Mouse (Mus musculus): ENCODE measurements around the gene Sh3bp5. TPM values are rescaled to one million over a fixed set of nuclear protein-coding genes. Genes with fewer than 3 reads are reported as not detected.
A peak's percentile ranks its signal among the peaks of the same experiment; 100 is the strongest.

Sh3bp5 gene
- polyA plus RNA-seq, 1 experiment, result 6.9 TPM

DNA sequence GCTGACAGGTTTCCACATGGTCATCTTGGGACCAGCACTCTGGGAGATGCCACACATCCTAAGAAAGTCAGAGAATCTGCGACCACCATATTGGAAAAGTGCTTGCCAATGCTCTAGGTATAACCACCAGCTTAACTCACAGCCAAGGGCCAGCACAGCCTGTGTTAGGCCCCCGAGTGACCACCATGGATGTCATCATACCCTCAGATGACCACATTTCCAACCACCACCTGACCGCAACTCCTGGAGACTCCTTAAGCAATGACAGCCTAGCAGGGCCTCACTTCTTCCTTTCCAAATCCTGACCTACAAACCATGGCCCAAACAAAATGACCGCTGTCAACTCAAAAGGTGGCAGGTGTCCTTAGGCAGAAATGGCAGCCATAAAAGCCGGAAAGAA lies 13.5 kb downstream of the Sh3bp5 start:
- H3K4me1 ChIP-seq (ENCODE audit: control insufficient read depth, insufficient read depth, insufficient read length, low read length), result peaks cover 22% of the 10 kb centered on the region; the same call in 1 of the 2 replicates
- TF ChIP-seq POLR2A (IDR thresholded peaks at IDR 0.05; ENCODE audit: low read depth, low read length) (no peak), CTCF (IDR thresholded peaks at IDR 0.05; ENCODE audit: extremely low read depth, insufficient read length, insufficient replicate concordance, low read depth, low read length) (no peak)
- no peaks in the 10 kb centered on the region for H3K36me3 ChIP-seq (ENCODE audit: control insufficient read depth, insufficient read depth, low read length)
- no peaks in the 10 kb centered on the region for H3K27me3 ChIP-seq (ENCODE audit: control insufficient read depth, insufficient read depth, low read length)
- peak overlapping the region; percentile 14; the same call in 1 of the 2 replicates for H3K27ac ChIP-seq (ENCODE audit: insufficient read depth, low read depth, low read length)
- WGBS, result 89% methylated on average over 5 of the region's 5 CpGs
- no peak overlapping the region for H3K4me3 ChIP-seq (ENCODE audit: low read depth, low read length)

DNA sequence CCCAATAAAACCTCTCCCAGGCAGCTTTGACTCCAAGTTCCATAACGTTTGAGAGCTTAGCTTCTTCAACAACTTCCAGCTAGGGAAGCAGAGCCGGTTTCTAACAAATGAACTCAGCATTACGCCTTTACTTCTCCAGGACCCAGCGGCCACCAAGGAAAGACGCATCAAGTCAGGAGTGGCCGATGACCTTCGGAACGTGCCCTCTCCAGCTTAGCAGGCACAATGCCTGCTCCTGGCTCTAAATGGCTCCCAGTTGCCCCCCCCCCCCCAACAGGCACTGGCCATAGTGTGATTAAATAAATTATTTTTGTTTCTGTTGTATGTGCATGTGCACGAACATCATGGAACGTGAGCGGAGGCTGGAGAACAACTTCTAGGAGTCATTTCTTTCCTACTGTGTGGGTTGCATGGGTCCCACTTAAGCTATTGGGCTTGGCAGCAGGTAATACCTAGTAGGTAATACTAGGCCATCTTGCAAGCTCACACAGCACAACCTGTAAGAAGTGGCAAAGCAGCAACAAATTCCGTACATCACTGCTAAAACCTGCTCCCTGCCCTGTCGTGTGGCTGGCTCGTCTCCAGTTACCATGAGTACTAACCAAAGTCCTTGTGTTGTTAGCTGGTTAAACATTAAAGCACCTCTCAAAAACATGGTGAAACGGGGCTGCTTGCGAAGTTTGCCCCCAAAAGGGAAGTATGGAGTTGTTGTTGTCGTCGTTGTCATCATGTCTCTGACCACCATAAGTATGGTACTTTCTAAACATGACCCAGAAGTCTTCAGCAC lies 14.2 kb downstream of the Sh3bp5 start:
- Histone ChIP-seq H3K36me3 (ENCODE audit: control insufficient read depth, insufficient read depth, low read length) (no peaks in the 10 kb centered on the region), H3K4me3 (ENCODE audit: low read depth, low read length) (no peak overlapping the region), H3K4me1 (ENCODE audit: control insufficient read depth, insufficient read depth, insufficient read length, low read length) (peaks cover 24% of the 10 kb centered on the region; the same call in 1 of the 2 replicates), H3K27me3 (ENCODE audit: control insufficient read depth, insufficient read depth, low read length) (no peaks in the 10 kb centered on the region), H3K27ac (ENCODE audit: insufficient read depth, low read depth, low read length) (no peak overlapping the region)
- TF ChIP-seq CTCF (IDR thresholded peaks at IDR 0.05; ENCODE audit: extremely low read depth, insufficient read length, insufficient replicate concordance, low read depth, low read length), result no peak
- 34% methylated on average over 18 of the region's 18 CpGs for WGBS

DNA sequence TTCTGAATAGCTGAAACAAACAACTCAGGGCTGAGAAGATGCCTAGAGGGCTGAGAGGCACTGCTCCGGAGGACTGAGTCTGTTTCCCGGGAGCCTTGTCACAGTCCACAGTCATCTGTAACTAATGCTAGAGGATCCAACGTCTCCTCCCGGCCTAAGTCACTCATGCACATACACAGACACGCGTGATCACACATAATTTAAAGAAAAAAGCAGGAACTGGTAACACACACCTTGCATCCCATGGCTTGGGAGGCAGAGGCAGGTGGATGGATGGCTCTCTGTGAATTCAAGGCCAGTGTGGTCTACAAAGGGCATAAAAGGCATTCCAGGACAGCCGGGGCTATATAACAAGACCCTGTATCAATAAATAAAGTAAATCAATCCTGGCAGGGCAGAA lies 14.9 kb downstream of the Sh3bp5 start:
- TF ChIP-seq POLR2A (IDR thresholded peaks at IDR 0.05; ENCODE audit: low read depth, low read length), result no peak
- TF ChIP-seq CTCF (IDR thresholded peaks at IDR 0.05; ENCODE audit: extremely low read depth, insufficient read length, insufficient replicate concordance, low read depth, low read length), result no peak
- 47% methylated on average over 7 of the region's 7 CpGs for WGBS
- peaks cover 24% of the 10 kb centered on the region; the same call in 1 of the 2 replicates for H3K4me1 ChIP-seq (ENCODE audit: control insufficient read depth, insufficient read depth, insufficient read length, low read length)
- no peaks in the 10 kb centered on the region for H3K27me3 ChIP-seq (ENCODE audit: control insufficient read depth, insufficient read depth, low read length)
- no peak overlapping the region for H3K27ac ChIP-seq (ENCODE audit: insufficient read depth, low read depth, low read length)
- H3K36me3 ChIP-seq (ENCODE audit: control insufficient read depth, insufficient read depth, low read length), result no peaks in the 10 kb centered on the region
- H3K4me3 ChIP-seq (ENCODE audit: low read depth, low read length), result no peak overlapping the region

DNA sequence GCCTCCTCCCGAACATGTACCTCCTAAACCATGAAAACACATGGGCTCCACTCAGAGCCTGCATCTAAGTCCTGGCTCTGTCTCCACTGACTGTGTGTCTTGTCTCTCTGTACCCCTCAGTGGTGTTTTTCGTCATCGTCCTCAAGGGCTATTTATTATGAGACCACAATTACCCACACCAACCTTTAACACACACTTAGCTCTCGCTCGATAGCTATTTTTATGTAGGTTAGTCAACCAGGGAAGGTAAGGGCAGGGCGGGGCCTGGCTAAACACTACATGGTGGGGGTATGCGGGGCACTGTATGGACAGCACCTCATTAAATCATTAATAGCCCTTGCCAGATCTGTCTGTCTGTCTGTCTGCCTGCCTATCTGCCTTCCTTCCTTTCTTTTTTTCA lies 15.3 kb downstream of the Sh3bp5 start:
- H3K4me3 ChIP-seq (ENCODE audit: low read depth, low read length), result no peak overlapping the region
- no peaks in the 10 kb centered on the region for H3K36me3 ChIP-seq (ENCODE audit: control insufficient read depth, insufficient read depth, low read length)
- H3K27ac ChIP-seq (ENCODE audit: insufficient read depth, low read depth, low read length), result no peak overlapping the region
- H3K4me1 ChIP-seq (ENCODE audit: control insufficient read depth, insufficient read depth, insufficient read length, low read length), result peaks cover 27% of the 10 kb centered on the region; the same call in 1 of the 2 replicates
- TF ChIP-seq CTCF (IDR thresholded peaks at IDR 0.05; ENCODE audit: extremely low read depth, insufficient read length, insufficient replicate concordance, low read depth, low read length) (no peak), POLR2A (IDR thresholded peaks at IDR 0.05; ENCODE audit: low read depth, low read length) (no peak)
- 65% methylated on average over 7 of the region's 7 CpGs for WGBS
- H3K27me3 ChIP-seq (ENCODE audit: control insufficient read depth, insufficient read depth, low read length), result no peaks in the 10 kb centered on the region

DNA sequence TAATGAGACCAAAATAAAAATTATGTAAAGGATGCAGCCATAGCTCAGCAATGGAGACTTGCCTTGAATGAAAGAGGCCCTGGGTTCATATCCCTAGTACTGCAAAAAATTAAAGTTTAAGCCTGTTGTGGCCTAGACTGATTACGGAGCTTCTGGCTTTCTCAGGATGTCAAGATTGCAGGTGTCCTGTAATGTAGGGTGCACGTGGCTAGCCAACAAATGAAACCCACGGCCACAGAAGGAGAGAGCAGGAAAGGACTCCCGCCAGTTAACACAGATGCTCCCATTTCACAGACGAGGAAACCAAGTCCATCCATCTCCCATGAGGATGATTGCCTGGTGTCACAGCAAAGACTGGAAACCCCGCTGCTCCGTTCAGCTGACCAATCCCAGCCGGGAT lies 15.7 kb downstream of the Sh3bp5 start:
- Histone ChIP-seq H3K4me1 (ENCODE audit: control insufficient read depth, insufficient read depth, insufficient read length, low read length) (peaks cover 30% of the 10 kb centered on the region; the same call in 1 of the 2 replicates), H3K4me3 (ENCODE audit: low read depth, low read length) (no peak overlapping the region), H3K27ac (ENCODE audit: insufficient read depth, low read depth, low read length) (no peak overlapping the region), H3K27me3 (ENCODE audit: control insufficient read depth, insufficient read depth, low read length) (no peaks in the 10 kb centered on the region), H3K36me3 (ENCODE audit: control insufficient read depth, insufficient read depth, low read length) (no peaks in the 10 kb centered on the region)
- WGBS, result 94% methylated on average over 8 of the region's 8 CpGs
- TF ChIP-seq CTCF (IDR thresholded peaks at IDR 0.05; ENCODE audit: extremely low read depth, insufficient read length, insufficient replicate concordance, low read depth, low read length), result no peak
- no peak for TF ChIP-seq POLR2A (IDR thresholded peaks at IDR 0.05; ENCODE audit: low read depth, low read length)

DNA sequence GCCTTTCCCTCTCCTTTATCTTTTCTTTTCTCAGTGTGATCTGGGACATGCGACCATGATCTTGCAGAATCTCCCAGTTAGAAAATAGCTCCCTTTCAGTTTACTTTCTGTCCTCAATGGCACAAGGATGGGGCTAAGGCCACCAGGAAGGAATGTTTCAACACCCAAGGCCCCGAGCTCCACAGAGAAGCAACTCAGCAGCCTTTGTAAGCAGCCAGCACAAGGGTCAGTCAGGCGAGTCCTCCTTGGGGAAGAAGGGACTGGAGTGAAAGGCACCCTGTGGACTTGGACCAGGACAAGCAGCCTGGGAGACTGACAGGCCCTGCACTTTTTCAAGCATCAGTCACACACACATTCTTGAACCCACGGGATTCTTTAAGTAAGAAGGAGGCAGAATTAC lies 16.6 kb downstream of the Sh3bp5 start:
- no peak overlapping the region for H3K27ac ChIP-seq (ENCODE audit: insufficient read depth, low read depth, low read length)

DNA sequence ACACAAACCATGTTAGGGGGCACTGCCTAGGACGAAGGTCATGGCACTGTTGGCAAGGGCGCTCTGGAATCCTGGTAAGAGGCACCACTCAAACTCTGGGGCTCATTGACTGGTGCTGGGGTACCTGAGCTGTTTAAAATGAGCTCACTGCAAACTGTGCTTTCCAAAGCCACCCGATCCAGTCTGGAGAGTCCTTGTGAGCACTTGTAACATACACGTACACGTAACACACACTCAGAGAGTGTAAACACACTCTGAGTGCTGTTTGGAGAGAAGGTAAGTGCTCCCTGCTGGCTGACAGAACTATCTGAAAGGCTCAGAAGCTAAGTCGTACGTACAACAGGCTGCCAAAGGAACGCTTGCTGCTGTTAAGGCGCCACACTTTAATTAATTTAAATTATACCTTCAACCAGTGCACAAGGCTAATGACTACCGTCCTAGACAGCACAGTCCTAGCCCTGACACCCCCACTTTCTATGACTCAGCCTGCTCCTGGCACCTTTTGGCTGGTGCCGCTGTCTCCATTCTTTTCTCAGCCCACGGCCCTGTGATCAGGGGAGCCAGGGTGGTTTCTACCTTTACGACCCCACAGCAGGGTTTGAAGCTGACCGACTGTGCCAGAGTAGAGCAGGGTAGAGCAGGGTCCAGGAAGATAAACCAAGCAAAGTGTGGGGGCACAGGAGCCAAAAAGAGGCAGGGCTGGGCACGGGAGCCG lies 18.9 kb downstream of the Sh3bp5 start:
- Histone ChIP-seq H3K4me1 (ENCODE audit: control insufficient read depth, insufficient read depth, insufficient read length, low read length) (peaks cover 27% of the 10 kb centered on the region; the same call in 1 of the 2 replicates), H3K27ac (ENCODE audit: insufficient read depth, low read depth, low read length) (peak overlapping the region; percentile 19; the same call in 1 of the 2 replicates), H3K36me3 (ENCODE audit: control insufficient read depth, insufficient read depth, low read length) (no peaks in the 10 kb centered on the region), H3K4me3 (ENCODE audit: low read depth, low read length) (no peak overlapping the region), H3K27me3 (ENCODE audit: control insufficient read depth, insufficient read depth, low read length) (no peaks in the 10 kb centered on the region)
- WGBS, result 69% methylated on average over 16 of the region's 16 CpGs
- TF ChIP-seq POLR2A (IDR thresholded peaks at IDR 0.05; ENCODE audit: low read depth, low read length) (no peak), CTCF (IDR thresholded peaks at IDR 0.05; ENCODE audit: extremely low read depth, insufficient read length, insufficient replicate concordance, low read depth, low read length) (no peak)

More for the DNA sequence above, 16.6 kb downstream of the Sh3bp5 start:
- WGBS, result 50% methylated on average over 4 of the region's 4 CpGs
- H3K36me3 ChIP-seq (ENCODE audit: control insufficient read depth, insufficient read depth, low read length), result no peaks in the 10 kb centered on the region
- TF ChIP-seq POLR2A (IDR thresholded peaks at IDR 0.05; ENCODE audit: low read depth, low read length) (no peak), CTCF (IDR thresholded peaks at IDR 0.05; ENCODE audit: extremely low read depth, insufficient read length, insufficient replicate concordance, low read depth, low read length) (no peak)
- peaks cover 35% of the 10 kb centered on the region; the same call in 1 of the 2 replicates for H3K4me1 ChIP-seq (ENCODE audit: control insufficient read depth, insufficient read depth, insufficient read length, low read length)
- H3K27me3 ChIP-seq (ENCODE audit: control insufficient read depth, insufficient read depth, low read length), result no peaks in the 10 kb centered on the region
- H3K4me3 ChIP-seq (ENCODE audit: low read depth, low read length), result no peak overlapping the region

All from small intestine, adult 2 months (tissue).